Mouse (Mus musculus) retina, adult 2 months (tissue): ENCODE results near the gene Rnf185.

Experiments used
- DNase-seq: peaks from one replicate; pipeline ENCODE4 v3.0.0-alpha.2; 2012; ENCODE audit warnings: low read depth, low spot score

Rnf185 gene

DNA sequence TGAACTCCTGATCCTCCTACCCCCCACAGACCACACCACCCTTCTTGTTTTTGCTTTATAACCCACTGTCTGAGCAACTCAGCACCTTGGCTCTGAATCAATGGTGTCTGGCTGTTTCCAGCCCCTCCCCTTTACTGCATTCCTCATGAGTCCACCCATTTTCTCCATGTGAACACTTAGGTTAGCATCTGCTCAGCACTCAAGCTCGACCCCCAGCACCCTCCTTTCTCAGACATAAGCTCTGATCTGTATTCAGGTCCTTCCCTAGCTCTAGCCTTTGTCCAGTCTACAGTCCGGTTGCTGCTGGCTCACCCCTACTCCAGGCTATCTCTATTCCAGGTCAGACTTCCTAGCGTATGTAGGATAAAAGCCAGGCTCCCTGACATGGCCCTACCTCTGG is 56.1 kb downstream of the Rnf185 start:
- DNase-seq: no peak

DNA sequence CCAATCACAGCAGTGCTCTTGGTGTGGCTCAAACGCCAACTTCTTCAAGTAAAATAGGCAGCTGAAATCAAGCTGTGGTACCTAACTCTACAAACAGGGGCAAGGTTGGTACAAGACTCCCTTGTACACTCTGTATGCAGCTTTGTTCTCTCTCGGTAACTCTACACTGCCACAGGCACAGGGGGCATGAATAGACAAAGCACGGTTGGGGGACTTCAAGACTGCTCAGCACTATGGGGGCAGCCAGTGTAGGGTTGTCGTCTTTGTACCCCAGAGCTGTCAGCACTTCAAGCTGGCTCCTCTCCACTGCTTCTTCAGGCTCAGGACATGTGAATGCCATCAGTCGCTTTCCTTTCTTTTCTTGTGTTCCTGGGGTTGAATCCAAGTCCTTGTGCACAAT is 57.6 kb downstream of the Rnf185 start:
- no peak for DNase-seq

DNA sequence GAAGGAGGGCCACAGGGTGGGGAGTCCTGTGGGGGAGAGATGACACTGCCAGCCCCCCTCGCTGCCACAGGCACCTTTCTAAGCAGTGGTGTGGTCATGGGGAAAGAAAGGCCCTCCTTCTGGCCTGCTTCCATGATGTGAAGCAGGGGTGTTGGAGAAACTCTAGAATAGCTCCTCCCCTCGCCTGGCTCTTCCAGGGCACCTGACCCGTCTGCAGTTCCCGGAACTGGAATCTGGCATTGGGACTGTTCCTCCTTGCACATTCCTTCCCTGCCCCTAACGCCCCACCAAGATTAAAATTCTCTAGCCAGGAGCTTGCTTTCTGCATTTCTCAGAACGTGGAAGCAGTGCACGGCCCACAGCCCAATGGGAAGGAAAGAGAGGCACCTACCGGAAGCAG is 59.6 kb downstream of the Rnf185 start:
- DNase-seq: no peak

DNA sequence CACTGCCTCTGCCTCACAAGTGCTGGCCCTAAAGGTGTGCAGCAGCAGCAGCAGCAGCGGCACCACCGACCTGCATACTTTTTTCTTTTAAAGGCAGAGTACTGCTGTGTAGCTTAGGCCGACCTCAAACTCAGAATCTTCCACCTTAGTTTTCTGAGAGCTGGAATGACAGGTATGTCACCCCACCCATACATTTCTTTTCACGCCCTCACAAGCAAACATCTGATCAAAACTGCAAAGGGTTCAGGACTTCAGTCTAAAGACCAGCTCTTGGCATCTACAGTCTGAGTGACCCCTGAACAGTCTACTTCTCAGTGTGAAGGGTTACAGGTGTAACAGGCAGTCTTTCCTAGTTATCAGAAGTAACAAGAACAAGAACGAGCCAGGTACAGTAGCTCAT is 61.4 kb downstream of the Rnf185 start:
- no peak for DNase-seq

DNA sequence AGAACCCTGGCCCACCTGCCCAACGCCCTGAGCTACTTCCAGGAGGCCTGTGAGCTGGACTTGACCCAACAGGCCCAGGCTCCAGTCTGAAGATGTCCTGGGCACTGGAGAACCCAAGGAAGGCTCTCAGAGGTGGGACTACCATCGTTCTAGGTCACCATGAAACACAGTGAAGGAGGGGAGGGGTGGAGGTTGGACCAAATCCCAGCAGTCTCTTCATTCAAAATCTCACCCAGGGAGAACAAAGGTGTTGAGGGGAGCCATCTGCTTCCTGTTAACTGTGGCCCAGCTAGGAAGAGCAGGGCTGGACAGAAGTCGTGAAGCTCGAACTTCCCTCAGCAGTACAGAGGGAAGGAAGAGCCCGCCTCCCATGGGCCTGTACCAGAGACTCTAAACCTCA is 62.2 kb downstream of the Rnf185 start:
- no peak for DNase-seq

DNA sequence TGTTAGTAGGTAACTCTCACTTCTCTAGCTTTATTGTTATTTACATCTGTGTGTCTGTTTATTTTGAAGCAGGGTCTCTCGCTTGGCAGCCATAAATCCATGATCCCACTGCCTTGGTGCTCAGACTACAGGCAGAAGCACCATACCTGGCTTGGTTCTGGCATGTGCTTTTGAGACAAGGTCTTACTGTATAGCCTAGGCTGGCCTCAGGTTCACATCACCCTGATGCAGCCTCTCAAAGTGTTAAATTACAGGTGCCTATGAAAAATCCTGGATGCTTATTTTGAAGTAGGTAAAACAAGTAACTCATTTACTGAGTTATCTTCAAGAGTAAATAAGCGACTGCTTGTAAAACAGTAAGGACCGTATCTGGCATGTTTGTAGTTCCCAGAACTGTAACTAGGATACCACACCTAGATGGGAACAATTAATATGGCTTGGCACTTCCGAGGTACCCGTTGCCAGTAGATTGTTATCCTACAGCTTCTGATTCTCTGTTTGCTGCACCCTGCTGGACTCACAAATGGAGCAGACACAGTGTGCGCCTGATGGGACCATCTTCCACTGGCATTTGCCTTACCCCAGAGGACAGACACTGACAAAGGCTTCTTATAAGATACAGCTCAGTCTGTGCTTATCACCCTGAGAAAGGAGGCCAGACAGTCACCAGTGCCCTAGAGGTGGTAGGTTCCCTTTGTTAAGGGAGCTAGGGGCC is 64.5 kb downstream of the Rnf185 start:
- DNase-seq: no peak

DNA sequence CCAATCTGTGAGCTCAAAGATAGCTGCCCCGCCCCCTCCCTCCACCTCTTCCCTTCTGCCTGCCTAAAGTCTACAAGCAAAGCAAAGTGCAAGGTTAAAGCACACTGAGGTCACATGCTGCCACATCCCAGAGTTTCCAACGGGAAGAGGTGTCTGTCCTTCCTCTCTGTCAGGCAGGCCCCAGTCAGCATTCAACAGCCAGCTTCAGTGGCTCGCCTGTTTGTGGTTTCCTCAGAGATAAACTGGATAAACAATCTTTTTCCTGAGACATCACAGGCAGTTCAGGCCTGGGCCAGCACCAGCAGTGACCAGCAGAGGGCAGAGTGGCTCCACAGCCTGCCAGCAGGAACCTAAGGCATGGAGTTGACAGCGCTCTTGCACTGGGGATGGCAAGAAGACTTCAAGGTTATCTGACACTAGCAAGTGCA is 65.2 kb downstream of the Rnf185 start:
- DNase-seq: no peak

DNA sequence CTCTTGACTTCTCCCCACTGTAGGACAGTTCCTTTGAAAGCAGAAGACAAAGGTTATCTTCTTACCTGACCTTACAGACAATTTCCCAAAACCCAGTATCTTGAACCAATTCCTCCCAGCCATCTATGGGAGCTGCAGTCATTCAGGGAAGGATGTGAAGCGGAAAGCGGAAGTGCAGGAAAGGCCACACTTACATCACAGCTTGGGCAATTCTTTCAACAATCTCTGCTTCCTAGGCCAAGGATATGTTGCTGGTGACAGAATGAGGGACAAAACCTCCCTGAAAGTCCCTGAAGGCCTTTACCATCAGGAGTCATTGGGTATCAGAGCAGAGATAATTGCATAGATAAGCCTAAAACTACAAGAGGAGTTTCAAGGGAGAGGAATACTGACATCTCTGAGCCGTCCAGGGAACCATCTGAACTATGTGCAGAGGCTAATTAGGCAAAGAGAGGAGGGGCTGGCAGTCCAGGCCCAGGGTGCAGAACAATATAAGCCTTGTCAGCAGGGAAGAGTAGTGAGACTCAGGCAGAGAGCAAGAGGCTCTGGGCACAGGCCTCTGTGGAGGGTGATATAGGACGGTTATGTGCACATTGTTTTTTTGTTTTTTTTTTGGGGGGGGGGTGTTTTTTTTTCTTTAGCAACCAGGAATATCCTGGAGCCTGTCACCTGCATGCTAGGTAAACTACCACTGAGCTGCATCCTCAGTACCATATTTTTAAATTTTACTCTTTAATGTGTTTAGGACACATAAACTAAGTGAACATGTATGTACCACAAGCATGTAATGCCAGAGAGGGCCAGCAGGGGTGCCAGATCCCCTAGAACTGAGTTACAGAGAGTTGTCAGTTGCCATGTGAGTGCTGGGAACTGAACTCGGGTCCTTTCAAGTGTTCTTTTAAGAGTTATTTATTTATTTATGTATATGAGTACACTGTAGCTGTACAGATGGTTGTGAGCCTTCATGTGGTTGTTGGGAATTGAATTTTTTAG is 69.3 kb downstream of the Rnf185 start:
- no peak for DNase-seq

DNA sequence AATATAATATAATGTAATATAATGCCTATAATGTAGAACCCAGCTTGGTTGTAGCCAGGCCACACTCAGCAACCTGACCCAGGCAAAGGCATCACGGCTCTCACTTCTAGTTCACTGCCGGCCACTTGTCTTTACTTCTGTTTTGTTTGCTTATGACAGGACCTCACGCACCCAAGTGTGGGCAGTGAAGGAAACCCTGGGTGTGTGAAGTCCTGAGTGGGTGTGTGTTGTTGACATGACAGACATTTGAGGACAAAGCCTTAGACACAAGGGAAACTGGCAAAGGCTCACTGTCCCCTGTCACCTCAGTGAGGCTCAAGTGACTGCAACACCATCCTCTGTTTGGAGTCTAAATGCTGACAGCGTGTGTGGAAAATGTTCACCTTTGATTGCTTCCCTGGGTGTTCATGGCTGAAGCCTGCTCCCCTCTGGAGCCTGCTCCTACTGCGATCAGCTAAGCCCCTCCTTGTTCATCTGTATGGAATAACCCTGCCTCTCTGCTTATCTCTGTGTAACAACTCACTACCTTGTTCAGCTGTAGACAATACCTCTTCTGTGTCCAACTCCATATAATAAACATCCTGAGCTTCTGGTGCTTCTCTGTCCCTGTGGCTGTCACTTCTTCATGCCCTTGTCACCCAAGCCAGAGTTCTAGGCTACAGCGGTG is 70.9 kb downstream of the Rnf185 start:
- no peak for DNase-seq

DNA sequence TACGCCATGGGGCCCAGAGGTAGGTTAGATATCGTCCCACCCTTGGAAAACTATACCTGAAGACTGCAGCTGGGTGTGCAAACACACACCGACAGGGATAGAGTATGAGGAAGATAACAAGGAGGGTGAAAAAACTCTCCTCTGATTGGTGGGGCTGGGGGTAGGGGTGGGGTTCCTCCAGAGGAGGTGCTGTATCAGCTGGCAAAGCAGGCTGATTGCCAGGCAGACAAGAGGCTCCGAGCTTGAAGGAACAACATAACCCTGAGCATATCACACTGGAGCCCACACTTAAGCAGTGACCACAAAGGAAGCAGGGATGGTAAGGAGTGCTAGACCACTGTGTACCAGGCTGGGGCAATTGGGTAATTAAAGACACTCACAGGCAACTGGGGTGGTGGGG is 72.7 kb downstream of the Rnf185 start:
- DNase-seq: no peak

DNA sequence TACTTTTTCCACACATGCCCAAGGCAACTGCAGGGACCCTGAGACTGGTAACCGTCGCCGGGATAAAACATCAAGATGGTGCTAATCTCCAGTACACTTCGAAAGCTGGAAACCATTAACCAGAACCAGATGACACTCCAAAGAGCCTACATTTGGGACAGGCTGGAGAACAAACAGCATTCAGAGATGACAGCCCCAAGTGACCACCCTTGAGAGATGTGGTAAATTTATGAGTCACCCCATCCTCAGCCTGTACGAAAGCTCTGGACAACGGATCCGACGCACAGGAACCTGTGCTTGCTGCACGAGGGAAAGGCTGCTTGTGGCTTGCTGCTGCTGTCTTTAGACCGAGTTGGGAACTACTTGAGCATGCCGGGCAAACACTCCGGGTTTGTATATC is 77.4 kb downstream of the Rnf185 start:
- DNase-seq: no peak

DNA sequence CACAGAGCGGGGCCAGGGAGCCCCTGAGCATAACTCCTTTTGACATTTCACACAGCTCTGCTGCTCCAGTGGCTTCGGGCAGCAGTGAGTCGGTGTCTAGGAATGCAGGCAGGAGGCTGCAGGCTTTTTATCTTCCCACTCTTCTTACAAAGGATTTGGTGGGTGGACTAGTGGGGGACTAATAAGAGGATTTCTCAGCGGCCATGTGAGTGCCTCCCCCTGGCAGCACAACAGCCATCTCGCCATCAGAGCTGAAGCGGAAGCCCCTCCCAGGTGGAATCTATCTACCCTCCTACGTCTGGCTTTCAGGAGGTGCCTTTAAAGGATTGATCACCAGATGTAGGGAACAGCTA is 77.9 kb downstream of the Rnf185 start:
- no peak for DNase-seq

DNA sequence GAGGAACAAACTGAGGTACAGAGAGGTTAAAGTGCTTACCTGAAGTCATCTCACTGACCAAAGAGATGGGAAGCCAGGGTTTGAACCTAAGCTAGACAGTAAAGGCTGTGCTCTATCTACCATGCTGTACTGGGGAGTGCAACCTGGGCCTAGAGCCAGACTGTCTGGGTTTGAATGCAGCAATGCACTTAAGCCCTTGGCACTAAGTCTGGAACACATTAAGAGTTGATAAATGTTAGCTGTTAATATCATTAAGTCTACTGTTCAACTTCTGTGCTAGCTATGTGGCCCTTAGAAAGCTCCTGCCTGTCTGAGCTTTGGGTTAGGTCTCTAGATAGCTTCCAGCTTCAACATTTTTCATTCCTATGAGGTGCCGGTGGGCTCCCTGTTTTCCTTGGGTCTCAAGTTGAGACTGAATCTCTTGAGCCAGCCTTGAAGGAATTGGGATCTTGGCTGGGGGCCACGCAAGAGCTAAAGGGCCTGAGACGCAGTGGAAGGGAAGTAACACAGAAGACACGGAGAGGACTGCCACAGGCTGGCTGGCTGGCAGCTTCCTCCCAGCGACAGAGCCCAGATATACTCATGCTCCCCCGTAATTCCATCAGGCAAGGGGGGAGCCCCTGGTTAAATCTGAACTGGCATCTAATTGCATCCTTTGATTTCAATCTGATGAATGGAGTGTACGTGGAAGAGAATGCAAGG is 78.4 kb downstream of the Rnf185 start:
- no peak for DNase-seq

DNA sequence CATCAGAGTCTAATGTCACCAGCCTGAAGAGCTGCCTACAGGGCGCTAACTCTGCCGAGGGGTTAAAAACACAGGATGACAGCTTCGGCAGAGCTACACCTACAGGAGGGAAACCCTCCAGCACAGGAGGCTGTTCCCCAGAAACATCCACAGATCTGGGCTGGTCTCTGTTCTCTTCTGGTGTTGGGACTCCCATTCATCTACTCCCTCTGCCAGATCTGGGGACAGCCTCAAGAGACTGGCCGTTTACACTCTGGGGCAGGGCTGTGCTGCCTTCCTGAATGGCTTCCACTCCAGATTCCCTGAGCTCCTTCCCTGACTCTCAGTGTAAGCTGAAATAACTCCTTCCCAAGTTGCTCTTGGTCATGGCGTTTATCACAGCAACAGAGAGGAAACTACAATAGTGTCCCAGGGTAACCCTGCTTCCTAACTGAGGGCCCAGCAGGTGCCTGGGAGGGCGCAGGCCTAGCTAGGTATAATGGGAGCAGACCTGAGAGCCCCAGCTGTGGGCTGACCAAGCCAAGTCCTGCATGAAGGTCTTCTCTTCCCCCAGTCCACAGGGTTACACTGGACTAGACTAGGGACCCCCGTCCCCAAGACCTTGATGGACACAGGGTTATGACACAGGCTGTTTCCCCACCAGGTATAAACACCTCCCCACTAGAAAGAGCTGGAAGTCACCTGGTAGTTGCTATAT is 80.4 kb downstream of the Rnf185 start:
- DNase-seq: no peak

DNA sequence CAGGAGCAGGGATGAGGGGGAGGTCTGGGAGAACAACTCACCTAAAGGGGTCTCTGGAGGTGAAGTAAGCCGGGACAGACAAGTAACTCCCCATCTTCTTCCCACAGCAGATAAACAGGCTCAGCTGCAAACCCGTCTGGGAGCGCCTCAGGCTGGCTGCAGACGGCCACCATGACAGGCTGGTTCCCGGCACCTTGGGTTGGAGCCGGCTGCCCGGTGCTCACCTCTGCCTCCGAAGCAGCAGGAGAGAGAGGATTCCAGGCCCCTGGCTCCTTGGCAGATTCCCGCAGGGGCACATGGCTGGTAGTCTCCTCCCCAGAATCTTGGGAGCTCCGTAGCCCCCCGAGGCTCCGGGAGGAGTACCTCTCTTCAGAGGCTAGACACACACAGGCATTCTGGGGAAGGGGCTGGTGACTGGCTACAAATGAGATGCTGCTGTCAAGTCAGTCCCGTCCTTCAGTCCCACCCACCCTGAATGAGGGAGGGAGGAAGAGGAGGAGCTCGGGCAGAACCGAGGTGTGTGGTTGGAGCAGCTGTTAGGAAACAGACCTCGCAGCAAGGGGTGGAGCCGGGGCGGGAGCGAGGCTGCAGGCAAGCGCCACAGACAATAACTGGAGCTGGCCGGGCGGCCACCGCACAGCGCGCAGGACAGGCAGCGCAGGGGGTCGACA is 81.1 kb downstream of the Rnf185 start:
- DNase-seq: no peak

DNA sequence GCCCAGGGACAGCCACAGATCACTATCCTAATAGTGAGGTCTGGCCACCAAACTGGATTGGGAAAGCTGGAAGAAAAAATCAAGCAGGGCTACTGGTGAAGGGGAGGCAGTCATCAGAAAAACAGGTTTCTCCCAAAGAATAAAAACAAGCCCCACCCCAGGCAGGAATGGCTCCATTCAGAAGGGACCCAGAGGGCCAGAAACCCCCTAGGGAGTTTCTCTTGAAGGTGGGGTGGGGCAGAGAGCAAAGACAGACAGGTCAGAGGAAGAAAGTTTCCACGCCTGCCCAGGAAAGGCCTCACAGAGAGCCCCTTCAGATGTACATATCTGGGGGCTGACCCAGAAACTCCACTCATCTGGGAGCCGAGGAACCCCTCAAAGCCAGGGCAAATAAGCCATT is 82.0 kb downstream of the Rnf185 start:
- no peak for DNase-seq

DNA sequence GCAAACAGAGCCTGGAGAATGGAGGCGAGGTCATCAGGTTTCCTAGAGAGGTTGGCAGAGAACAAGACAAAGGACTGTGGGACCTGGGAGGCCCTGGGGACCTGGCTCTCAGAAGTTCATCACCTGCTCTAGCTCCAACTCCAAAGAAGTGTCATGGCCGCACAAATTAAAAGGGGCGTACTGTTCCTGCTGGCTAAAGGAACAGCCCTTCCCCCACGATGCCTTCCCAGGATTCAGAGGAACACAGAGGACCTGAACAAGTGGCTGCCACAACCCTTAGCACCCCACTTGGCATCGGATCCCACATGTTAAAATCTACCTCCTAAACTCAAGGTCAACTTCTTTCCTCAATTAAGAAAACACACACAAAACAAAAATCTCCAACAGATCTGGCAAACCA is 82.7 kb downstream of the Rnf185 start:
- DNase-seq: no peak

DNA sequence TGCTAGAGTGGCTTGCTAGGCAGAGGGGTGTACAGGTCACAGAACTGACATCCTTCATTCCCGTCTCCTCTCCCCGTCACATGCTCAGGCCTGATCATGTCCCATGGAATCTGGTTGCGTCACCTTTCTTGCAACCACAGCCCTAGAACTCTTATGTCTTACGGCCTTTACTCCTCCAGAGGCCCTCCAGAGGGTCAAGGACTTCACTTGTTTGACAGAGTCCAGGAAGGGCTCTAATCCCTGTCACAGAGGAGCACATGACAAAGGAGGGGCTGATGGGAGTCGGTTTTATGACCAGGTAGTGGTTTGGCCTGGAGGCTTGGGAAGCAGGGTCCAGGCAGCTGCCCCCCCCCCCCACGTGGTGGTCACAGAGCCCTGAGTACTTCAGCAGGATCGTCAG is 83.2 kb downstream of the Rnf185 start:
- DNase-seq: no peak

DNA sequence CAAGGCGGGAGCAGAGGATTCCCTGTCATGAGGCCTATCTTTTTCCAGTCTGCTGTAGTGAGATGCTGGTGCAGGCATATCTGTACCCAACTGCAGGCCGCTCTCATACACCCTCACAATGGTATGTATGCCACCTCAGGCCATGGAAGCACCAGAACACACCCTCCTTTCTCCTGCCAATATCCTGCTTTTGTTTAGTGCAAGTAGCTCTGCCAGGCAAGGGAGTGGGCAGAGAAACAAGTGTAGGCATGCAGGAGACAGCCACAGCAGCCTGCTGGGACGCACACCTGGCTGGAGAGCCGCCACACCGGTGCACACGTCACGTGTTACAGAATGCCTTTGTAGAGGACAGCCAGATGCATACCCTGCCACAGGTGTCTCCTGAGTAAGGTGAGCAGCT is 85.8 kb downstream of the Rnf185 start:
- no peak for DNase-seq
